Mouse (Mus musculus): ENCODE data around the gene Rell1. TPM values are rescaled to one million over a fixed set of nuclear protein-coding genes. Genes with fewer than 3 reads are reported as not detected.

Rell1 gene
- polyA plus RNA-seq, 1 experiment, result 57.1 TPM

DNA sequence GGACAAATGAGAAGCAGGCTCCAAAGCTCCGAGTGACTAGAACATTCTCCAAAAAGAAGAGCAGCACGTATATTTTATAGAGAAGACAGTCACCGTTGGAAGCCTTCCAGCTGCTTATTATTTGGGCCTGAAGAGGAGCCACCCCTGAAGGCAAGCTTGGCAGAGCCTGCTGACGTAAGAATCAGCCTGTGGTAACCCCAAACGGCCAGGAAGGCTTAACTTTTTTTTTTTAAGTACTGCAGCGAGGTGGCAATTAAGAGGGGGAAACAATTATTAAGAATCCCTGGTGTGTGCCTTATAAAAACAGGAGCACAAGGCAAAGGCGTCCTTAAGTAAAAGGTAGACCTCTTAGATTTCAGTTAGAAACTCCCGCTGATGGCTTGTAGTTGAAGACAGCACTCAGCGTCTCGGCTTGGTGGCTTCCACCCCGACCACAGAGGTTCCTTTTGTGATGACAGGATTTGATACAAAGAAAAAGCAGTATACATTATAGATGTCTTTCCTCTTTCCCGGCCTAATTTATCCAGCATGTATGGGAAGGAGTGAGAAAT lies 1.0 kb downstream of the Rell1 start:
- Histone ChIP-seq H3K27ac (ENCODE audit: insufficient read depth, low read length) (no peak overlapping the region), H3K4me3 (ENCODE audit: low read depth, low read length) (peak overlapping the region; percentile 78), H3K27me3 (ENCODE audit: control insufficient read depth, insufficient read depth, low read length, poor library complexity, severe bottlenecking) (no peaks in the 10 kb centered on the region), H3K9me3 (replicated peaks; ENCODE audit: control insufficient read depth, insufficient read depth, low read length, poor library complexity, severe bottlenecking) (0 out of 2 replicates have a peak, but pooled peaks cover 2% of the 10 kb centered on the region), H3K9ac (ENCODE audit: low read depth, poor library complexity, severe bottlenecking) (peak overlapping the region; percentile 93), H3K4me1 (ENCODE audit: control insufficient read depth, insufficient read depth, low read length) (no peaks in the 10 kb centered on the region), H3K36me3 (ENCODE audit: control insufficient read depth, insufficient read depth, low read length, poor library complexity, severe bottlenecking) (no peaks in the 10 kb centered on the region)
- no peak for TF ChIP-seq POLR2A (IDR thresholded peaks at IDR 0.05; ENCODE audit: insufficient read depth, low read length)
- no peak for TF ChIP-seq EP300 (IDR thresholded peaks at IDR 0.05; ENCODE audit: insufficient read depth, low read depth, low read length)
- TF ChIP-seq CTCF (IDR thresholded peaks at IDR 0.05; ENCODE audit: low read depth, low read length), result no peak

DNA sequence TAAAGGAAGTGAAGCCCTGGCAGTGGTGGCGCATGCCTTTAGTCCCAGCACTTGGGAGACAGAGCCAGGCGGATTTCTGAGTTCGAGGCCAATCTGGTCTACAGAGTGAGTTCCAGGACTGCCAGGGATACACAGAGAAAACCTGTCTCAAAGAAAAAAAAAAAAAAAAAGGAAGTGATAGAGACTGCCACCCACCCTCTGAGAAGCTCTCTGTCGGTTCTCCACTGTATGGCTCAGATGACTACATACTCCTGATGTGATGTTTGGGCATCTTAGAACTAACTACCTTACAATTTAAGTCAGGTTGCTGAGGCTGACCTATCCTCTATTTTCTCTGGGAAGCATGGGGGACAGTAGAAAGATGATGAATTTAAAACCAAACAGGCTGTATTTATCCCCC lies 2.3 kb downstream of the Rell1 start:
- no peaks in the 10 kb centered on the region for H3K36me3 ChIP-seq (ENCODE audit: control insufficient read depth, insufficient read depth, low read length, poor library complexity, severe bottlenecking)
- H3K9me3 ChIP-seq (replicated peaks; ENCODE audit: control insufficient read depth, insufficient read depth, low read length, poor library complexity, severe bottlenecking), result 0 out of 2 replicates have a peak, but pooled peaks cover 2% of the 10 kb centered on the region
- H3K27me3 ChIP-seq (ENCODE audit: control insufficient read depth, insufficient read depth, low read length, poor library complexity, severe bottlenecking), result no peaks in the 10 kb centered on the region
- peaks cover 2% of the 10 kb centered on the region for H3K4me1 ChIP-seq (ENCODE audit: control insufficient read depth, insufficient read depth, low read length)
- no peak overlapping the region for H3K27ac ChIP-seq (ENCODE audit: insufficient read depth, low read length)
- TF ChIP-seq EP300 (IDR thresholded peaks at IDR 0.05; ENCODE audit: insufficient read depth, low read depth, low read length), result no peak
- TF ChIP-seq POLR2A (IDR thresholded peaks at IDR 0.05; ENCODE audit: insufficient read depth, low read length), result no peak
- TF ChIP-seq CTCF (IDR thresholded peaks at IDR 0.05; ENCODE audit: low read depth, low read length), result no peak
- no peak overlapping the region for H3K4me3 ChIP-seq (ENCODE audit: low read depth, low read length)
- no peak overlapping the region for H3K9ac ChIP-seq (ENCODE audit: low read depth, poor library complexity, severe bottlenecking)

GRCm38 (mm10) chr5:63965946-63966345 lies 2.8 kb downstream of the Rell1 start:
- Histone ChIP-seq H3K9ac (ENCODE audit: low read depth, poor library complexity, severe bottlenecking) (no peak overlapping the region), H3K4me1 (ENCODE audit: control insufficient read depth, insufficient read depth, low read length) (peaks cover 2% of the 10 kb centered on the region), H3K27me3 (ENCODE audit: control insufficient read depth, insufficient read depth, low read length, poor library complexity, severe bottlenecking) (no peaks in the 10 kb centered on the region), H3K27ac (ENCODE audit: insufficient read depth, low read length) (no peak overlapping the region), H3K36me3 (ENCODE audit: control insufficient read depth, insufficient read depth, low read length, poor library complexity, severe bottlenecking) (no peaks in the 10 kb centered on the region), H3K9me3 (replicated peaks; ENCODE audit: control insufficient read depth, insufficient read depth, low read length, poor library complexity, severe bottlenecking) (0 out of 2 replicates have a peak, but pooled peaks cover 2% of the 10 kb centered on the region), H3K4me3 (ENCODE audit: low read depth, low read length) (no peak overlapping the region)
- TF ChIP-seq POLR2A (IDR thresholded peaks at IDR 0.05; ENCODE audit: insufficient read depth, low read length) (no peak), EP300 (IDR thresholded peaks at IDR 0.05; ENCODE audit: insufficient read depth, low read depth, low read length) (no peak), CTCF (IDR thresholded peaks at IDR 0.05; ENCODE audit: low read depth, low read length) (no peak)

DNA sequence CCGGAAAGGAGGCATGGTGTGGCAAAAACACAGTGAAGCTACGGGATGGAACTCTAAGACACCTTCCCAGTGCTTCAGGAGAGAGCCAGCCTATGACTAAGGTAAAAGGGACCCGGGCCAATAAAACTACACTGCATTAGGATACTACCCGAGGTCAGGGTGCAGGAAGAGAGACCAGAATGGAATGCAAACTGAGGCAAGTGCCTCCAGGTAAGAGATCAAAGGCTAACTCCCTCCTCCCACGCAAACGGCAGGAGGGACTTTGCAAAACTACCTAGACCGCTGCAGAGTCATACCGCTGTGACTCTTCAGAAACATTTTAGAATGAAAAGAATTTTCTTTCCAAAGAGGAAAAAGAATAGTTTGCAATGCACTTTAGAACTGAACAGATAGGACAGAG lies 4.1 kb downstream of the Rell1 start:
- no peak for TF ChIP-seq POLR2A (IDR thresholded peaks at IDR 0.05; ENCODE audit: insufficient read depth, low read length)
- TF ChIP-seq CTCF (IDR thresholded peaks at IDR 0.05; ENCODE audit: low read depth, low read length), result no peak
- TF ChIP-seq EP300 (IDR thresholded peaks at IDR 0.05; ENCODE audit: insufficient read depth, low read depth, low read length), result no peak
- Histone ChIP-seq H3K4me3 (ENCODE audit: low read depth, low read length) (no peak overlapping the region), H3K4me1 (ENCODE audit: control insufficient read depth, insufficient read depth, low read length) (peaks cover 2% of the 10 kb centered on the region), H3K9me3 (replicated peaks; ENCODE audit: control insufficient read depth, insufficient read depth, low read length, poor library complexity, severe bottlenecking) (0 out of 2 replicates have a peak, but pooled peaks cover 2% of the 10 kb centered on the region), H3K27ac (ENCODE audit: insufficient read depth, low read length) (no peak overlapping the region), H3K27me3 (ENCODE audit: control insufficient read depth, insufficient read depth, low read length, poor library complexity, severe bottlenecking) (no peaks in the 10 kb centered on the region), H3K36me3 (ENCODE audit: control insufficient read depth, insufficient read depth, low read length, poor library complexity, severe bottlenecking) (no peaks in the 10 kb centered on the region), H3K9ac (ENCODE audit: low read depth, poor library complexity, severe bottlenecking) (no peak overlapping the region)

- TF ChIP-seq POLR2A (IDR thresholded peaks at IDR 0.05; ENCODE audit: insufficient read depth, low read length) (no peak), EP300 (IDR thresholded peaks at IDR 0.05; ENCODE audit: insufficient read depth, low read depth, low read length) (no peak), CTCF (IDR thresholded peaks at IDR 0.05; ENCODE audit: low read depth, low read length) (no peak)
- Histone ChIP-seq H3K4me3 (ENCODE audit: low read depth, low read length) (no peak overlapping the region), H3K27me3 (ENCODE audit: control insufficient read depth, insufficient read depth, low read length, poor library complexity, severe bottlenecking) (no peaks in the 10 kb centered on the region), H3K36me3 (ENCODE audit: control insufficient read depth, insufficient read depth, low read length, poor library complexity, severe bottlenecking) (no peaks in the 10 kb centered on the region), H3K4me1 (ENCODE audit: control insufficient read depth, insufficient read depth, low read length) (peaks cover 9% of the 10 kb centered on the region), H3K27ac (ENCODE audit: insufficient read depth, low read length) (no peak overlapping the region), H3K9me3 (replicated peaks; ENCODE audit: control insufficient read depth, insufficient read depth, low read length, poor library complexity, severe bottlenecking) (0 out of 2 replicates have a peak, but pooled peaks cover 2% of the 10 kb centered on the region), H3K9ac (ENCODE audit: low read depth, poor library complexity, severe bottlenecking) (no peak overlapping the region)
Measured at GRCm38 (mm10) chr5:63961726-63962125, 7.0 kb downstream of the Rell1 start.

DNA sequence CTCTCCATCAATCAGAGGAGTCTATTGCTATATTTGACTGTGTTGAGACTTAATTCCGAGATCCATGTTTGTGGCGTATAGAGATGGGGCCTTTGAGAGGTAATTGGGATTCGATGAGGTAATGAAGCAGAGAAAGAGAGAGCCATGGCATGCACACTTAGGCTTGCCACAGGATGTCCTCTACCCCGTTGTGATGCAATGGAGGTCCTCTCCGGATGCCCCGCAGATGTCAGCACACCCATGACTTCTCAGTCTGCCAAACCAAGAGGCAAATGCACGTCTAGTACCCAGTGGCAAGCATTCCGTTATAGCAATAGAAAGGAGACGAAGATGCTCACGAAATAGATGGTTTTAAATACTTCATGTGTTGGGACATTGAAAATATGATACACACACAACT lies 8.1 kb downstream of the Rell1 start:
- Histone ChIP-seq H3K9ac (ENCODE audit: low read depth, poor library complexity, severe bottlenecking) (no peak overlapping the region), H3K27me3 (ENCODE audit: control insufficient read depth, insufficient read depth, low read length, poor library complexity, severe bottlenecking) (no peaks in the 10 kb centered on the region), H3K27ac (ENCODE audit: insufficient read depth, low read length) (no peak overlapping the region), H3K36me3 (ENCODE audit: control insufficient read depth, insufficient read depth, low read length, poor library complexity, severe bottlenecking) (no peaks in the 10 kb centered on the region), H3K4me3 (ENCODE audit: low read depth, low read length) (no peak overlapping the region), H3K9me3 (replicated peaks; ENCODE audit: control insufficient read depth, insufficient read depth, low read length, poor library complexity, severe bottlenecking) (0 out of 2 replicates have a peak, but pooled peaks cover 2% of the 10 kb centered on the region), H3K4me1 (ENCODE audit: control insufficient read depth, insufficient read depth, low read length) (peaks cover 9% of the 10 kb centered on the region)
- TF ChIP-seq POLR2A (IDR thresholded peaks at IDR 0.05; ENCODE audit: insufficient read depth, low read length) (no peak), EP300 (IDR thresholded peaks at IDR 0.05; ENCODE audit: insufficient read depth, low read depth, low read length) (no peak), CTCF (IDR thresholded peaks at IDR 0.05; ENCODE audit: low read depth, low read length) (no peak)
